Mouse (Mus musculus) mesoderm, embryonic 11.5 days (tissue): ENCODE measurements around the gene Magix.

ENCODE experiments used
- DNase-seq: peaks from one replicate; pipeline ENCODE4 v3.0.0-alpha.2; 2012; ENCODE audit warnings: low read depth, low spot score

Magix gene

DNA sequence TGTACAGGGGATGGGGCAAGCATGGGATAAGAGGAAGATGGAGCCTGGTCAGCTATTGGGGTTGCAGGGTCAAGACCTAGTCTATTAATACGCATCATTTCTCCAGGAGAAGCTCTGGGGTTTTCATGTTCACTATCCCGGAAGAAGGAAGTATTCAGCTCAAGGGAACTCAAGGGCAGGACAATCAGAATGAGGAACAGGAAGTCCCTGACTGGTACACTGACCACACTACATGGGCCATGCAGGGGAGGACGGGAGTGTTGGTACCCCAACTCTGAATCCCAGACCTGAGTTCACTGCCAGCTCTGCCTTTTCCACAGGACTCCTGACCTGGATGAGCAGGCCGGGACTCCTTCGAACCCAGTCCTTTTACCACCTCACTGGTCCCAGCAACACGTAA lies 48.5 kb downstream of the Magix start:
- no peak for DNase-seq
